Mouse (Mus musculus): ENCODE data around the gene Smo.

GRCm38 (mm10) chr6:29697139-29697538, 38.2 kb upstream of the Smo start:
- TF ChIP-seq CTCF (IDR thresholded peaks at IDR 0.05; ENCODE audit: control insufficient read depth, insufficient read depth, insufficient replicate concordance, low read depth, low read length) = no peak
- TF ChIP-seq POLR2A (IDR thresholded peaks at IDR 0.05; ENCODE audit: control insufficient read depth, low read depth, low read length) = no peak

Data from testis, adult 2 months (tissue).